Mouse (Mus musculus) limb, embryonic 12.5 days (tissue): ENCODE results near the gene Brdt. TPM values are rescaled to one million over a fixed set of nuclear protein-coding genes. Genes with fewer than 3 reads are reported as not detected.

Experiments
- ATAC-seq: fragments of 200-750 bp; cut with Nextera tagmentation; 2 replicates; pipeline ENCODE4 v1.8.0; 2017; ENCODE audit warnings: low read depth, moderate TSS enrichment; ENCODE audit not compliant: insufficient number of reproducible peaks, insufficient read depth, low FRiP score, low TSS enrichment
- H3K27ac ChIP-seq: fragments of 300-500 bp; sonication (generic); 2 replicates; pipeline ENCODE4 v1.5.1; 2016; ENCODE audit warnings: mild to moderate bottlenecking, moderate library complexity
- H3K27me3 ChIP-seq: fragments of 300-500 bp; sonication (generic); 2 replicates; pipeline ENCODE4 v1.6.1; 2016; ENCODE audit warnings: mild to moderate bottlenecking, moderate library complexity
- H3K36me3 ChIP-seq: fragments of 300-500 bp; sonication (generic); 2 replicates; pipeline ENCODE4 v1.6.1; 2016; ENCODE audit warnings: mild to moderate bottlenecking, moderate library complexity
- H3K4me1 ChIP-seq: fragments of 300-500 bp; sonication (generic); replicated peaks from 2 replicates; pipeline ENCODE4 v1.6.1; 2016
- H3K4me2 ChIP-seq: fragments of 300-500 bp; sonication (generic); 2 replicates; pipeline ENCODE4 v1.6.1; 2016; ENCODE audit warnings: mild to moderate bottlenecking, moderate library complexity
- H3K4me3 ChIP-seq: fragments of 300-500 bp; sonication (generic); replicated peaks from 2 replicates; pipeline ENCODE4 v1.5.1; 2016; ENCODE audit warnings: mild to moderate bottlenecking
- H3K9ac ChIP-seq: fragments of 300-500 bp; sonication (generic); replicated peaks from 2 replicates; pipeline ENCODE4 v1.6.1; 2016; ENCODE audit warnings: mild to moderate bottlenecking, moderate library complexity
- H3K9me3 ChIP-seq: fragments of 300-500 bp; sonication (generic); 2 replicates; pipeline ENCODE4 v1.6.1; 2016; ENCODE audit warnings: mild to moderate bottlenecking, moderate library complexity
- WGBS: fragments of 180-500 bp; shearing (Covaris S2); methylation state at CpG from one replicate; pipeline ENCODE4 v1.1.7; 2016; 5-methylcytosine and 5-hydroxymethylcytosine counted together
- polyA plus RNA-seq: library from polyadenylated mRNA; unstranded; fragments of >200 nt; fragmentation: Nextera tagmentation; extraction: Ambion mirVana; gene quantifications from 2 replicates; pipeline ENCODE4 v1.2.1, GENCODE M21; 2016

The Brdt gene
- polyA plus RNA-seq, 1 experiment from 2014 or later, result 2.7 TPM

- H3K27ac ChIP-seq, result no peak overlapping the region
- H3K4me3 ChIP-seq, result no peak overlapping the region
- H3K9ac ChIP-seq, result no peak overlapping the region
- no peaks in the 10 kb centered on the region for H3K9me3 ChIP-seq
- H3K4me1 ChIP-seq, result peaks cover 10% of the 10 kb centered on the region
- no peaks in the 10 kb centered on the region for H3K27me3 ChIP-seq
- no peak for ATAC-seq
- WGBS, result 90% methylated on average over 2 of the region's 2 CpGs
- no peaks in the 10 kb centered on the region for H3K36me3 ChIP-seq
- no peak overlapping the region for H3K4me2 ChIP-seq
These were observed 84.1 kb downstream of the Brdt start for GRCm38 (mm10) chr5:107415098-107415497.

DNA sequence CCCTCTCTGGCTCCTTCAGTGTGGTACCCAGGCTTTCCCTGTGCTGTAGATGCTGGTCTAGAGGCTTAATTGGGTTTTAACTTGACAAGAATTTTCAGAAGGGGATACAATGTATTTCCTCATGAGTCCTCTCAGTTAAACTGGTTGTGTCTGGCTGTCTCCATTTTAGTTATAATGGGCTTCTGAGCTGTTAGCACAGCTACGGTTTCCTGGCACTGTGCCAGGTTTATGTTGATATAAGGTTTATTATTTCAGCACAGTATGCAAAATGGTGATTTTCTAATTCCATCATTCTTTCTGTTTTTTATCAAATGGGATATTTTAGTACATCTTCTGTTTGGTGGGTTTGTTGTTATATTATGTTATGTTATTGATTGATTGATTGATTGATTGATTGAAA lies 90.7 kb downstream of the Brdt start:
- WGBS, result 62% methylated on average over 1 of the region's 1 CpGs
- H3K9ac ChIP-seq, result no peak overlapping the region
- no peaks in the 10 kb centered on the region for H3K4me1 ChIP-seq
- H3K4me3 ChIP-seq, result no peak overlapping the region
- no peak for ATAC-seq
- H3K27ac ChIP-seq, result no peak overlapping the region
- H3K27me3 ChIP-seq, result peaks cover 4% of the 10 kb centered on the region; the same call in 1 of the 2 replicates
- no peaks in the 10 kb centered on the region for H3K36me3 ChIP-seq
- H3K9me3 ChIP-seq, result no peaks in the 10 kb centered on the region
- no peak overlapping the region for H3K4me2 ChIP-seq

DNA sequence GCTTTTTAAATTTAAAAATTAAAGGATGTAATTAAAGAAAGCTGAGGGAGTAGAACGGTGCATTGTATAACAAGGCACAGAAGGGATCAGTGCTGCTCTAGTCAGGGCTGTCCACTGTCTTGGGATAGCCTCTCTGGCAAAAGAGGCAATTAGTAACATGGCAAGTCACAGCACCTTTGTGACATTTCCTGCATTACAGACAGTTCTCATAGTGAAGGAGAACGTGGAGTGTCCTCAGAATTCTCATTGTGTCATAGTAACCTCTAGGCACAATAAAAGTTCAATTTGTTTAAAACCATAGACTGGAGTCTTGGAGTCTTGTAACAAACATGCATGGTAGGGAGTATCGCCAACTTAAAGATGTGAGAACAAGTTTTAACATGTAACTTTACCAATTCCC lies 100.3 kb downstream of the Brdt start, which contains the start of gene Lpcat2b:
Gene Lpcat2b, plus strand, starts transcription at position 301 of the 400 bp plus-strand sequence.
- no peak within 1 kb of the TSS for H3K4me3 ChIP-seq
- H3K27ac ChIP-seq, result no peak within 1 kb of the TSS
- H3K36me3 ChIP-seq, result no peaks in the 10 kb centered on the region

GRCm38 (mm10) chr5:107434001-107434400 lies 103.0 kb downstream of the Brdt start:
- peaks cover 4% of the 10 kb centered on the region; the same call in 1 of the 2 replicates for H3K4me1 ChIP-seq
- no peak overlapping the region for H3K4me3 ChIP-seq
- H3K36me3 ChIP-seq, result no peaks in the 10 kb centered on the region
- WGBS, result 80% methylated on average over 5 of the region's 5 CpGs
- ATAC-seq, result no peak
- H3K9me3 ChIP-seq, result no peaks in the 10 kb centered on the region
- no peak overlapping the region for H3K4me2 ChIP-seq
- no peak overlapping the region for H3K27ac ChIP-seq
- no peaks in the 10 kb centered on the region; the same call in 1 of the 2 replicates for H3K27me3 ChIP-seq
- no peak overlapping the region for H3K9ac ChIP-seq

More for the DNA sequence above, 100.3 kb downstream of the Brdt start, which contains the start of gene Lpcat2b:
- Histone ChIP-seq H3K9me3 (no peaks in the 10 kb centered on the region), H3K4me1 (no peaks in the 10 kb centered on the region), H3K9ac (no peak within 1 kb of the TSS), H3K4me2 (no peak within 1 kb of the TSS), H3K27me3 (peaks cover 2% of the 10 kb centered on the region; the same call in 1 of the 2 replicates)
- 70% methylated on average over 3 of the region's 3 CpGs for WGBS
- ATAC-seq, result no peak

DNA sequence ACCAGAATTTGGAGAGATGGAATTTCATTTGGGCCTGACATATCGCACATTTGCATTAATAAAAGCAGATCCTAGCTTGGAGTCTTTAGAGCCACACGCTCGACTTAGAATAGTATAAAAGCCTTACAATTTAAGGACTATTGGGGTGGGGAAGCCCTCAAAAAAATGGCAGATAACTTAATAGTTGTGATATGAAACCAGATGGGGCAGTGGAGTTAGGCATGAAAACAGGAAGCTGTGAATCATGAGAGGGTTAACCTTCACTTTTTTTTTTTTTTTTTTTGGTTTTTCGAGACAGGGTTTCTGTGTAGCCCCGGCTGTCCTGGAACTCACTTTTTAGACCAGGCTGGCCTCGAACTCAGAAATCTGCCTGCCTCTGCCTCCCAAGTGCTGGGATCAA lies 105.2 kb downstream of the Brdt start:
- Histone ChIP-seq H3K36me3 (no peaks in the 10 kb centered on the region), H3K4me3 (no peak overlapping the region), H3K27ac (no peak overlapping the region), H3K4me2 (no peak overlapping the region), H3K4me1 (peaks cover 4% of the 10 kb centered on the region; the same call in 1 of the 2 replicates), H3K9me3 (no peaks in the 10 kb centered on the region), H3K27me3 (no peaks in the 10 kb centered on the region), H3K9ac (no peak overlapping the region)
- no peak for ATAC-seq
- 89% methylated on average over 6 of the region's 6 CpGs for WGBS

Other genes starting within 250 kb of the Brdt start
- gene Tgfbr3, start 41.5 kb upstream of the Brdt start, polyA plus RNA-seq, result 17.5 and 20.3 TPM in 2 replicates
- 1.1 and 1.3 TPM in 2 replicates for gene Ephx4, start 71.6 kb downstream of the Brdt start, polyA plus RNA-seq
- not detected in 2 replicates for gene Lpcat2b, start 100.4 kb downstream of the Brdt start, polyA plus RNA-seq
- gene Btbd8, start 106.8 kb downstream of the Brdt start, polyA plus RNA-seq, result 6.3 and 6.7 TPM in 2 replicates
- gene Gm42669, start 176.5 kb downstream of the Brdt start, polyA plus RNA-seq, result 0.93 and 0.99 TPM in 2 replicates
- 0.13 and 0.14 TPM in 2 replicates for gene 1700028K03Rik, start 203.6 kb downstream of the Brdt start, polyA plus RNA-seq